8 mouse cellular contexts compared by ENCODE assay signal in the genomic region with DNA sequence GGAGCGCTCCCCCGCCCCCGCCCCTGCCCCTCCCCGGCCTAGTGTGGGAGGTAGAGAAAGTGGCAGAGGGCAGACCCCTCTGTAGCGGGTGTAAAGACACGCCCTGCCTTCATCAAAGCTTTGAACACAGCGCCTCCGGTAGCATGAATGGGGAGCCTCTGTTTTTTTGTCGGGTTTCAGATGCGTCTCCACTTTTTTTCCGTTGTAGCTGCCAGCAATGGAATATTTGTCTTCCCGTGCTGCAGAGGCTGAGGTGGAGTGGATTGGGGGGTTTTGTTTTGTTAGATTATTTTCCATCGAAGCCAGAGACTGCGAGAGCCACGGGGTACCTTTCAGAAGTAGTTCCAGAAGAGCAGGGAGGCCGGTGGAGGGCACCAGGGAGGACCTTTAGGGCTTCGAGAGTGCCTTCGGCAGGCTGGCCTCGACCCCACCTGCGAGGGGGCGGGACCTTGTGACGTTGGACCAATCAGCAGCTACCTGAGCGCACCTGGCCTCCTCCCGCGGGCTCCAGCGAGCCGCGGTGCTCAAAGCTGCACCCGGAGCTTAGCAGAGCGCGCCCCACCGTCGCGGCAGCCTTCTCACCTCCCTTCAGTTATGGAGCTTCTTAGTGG. TPM values are rescaled to one million over a fixed set of nuclear protein-coding genes. Genes with fewer than 3 reads are reported as not detected.
A peak's percentile ranks its signal among the peaks of the same experiment; 100 is the strongest.
DNase-seq lines count a peak whose midpoint lies in the region; ATAC-seq lines count a peak whose summit lies in the region.

A gene (plus strand): TSS at position 527 of the 611 bp plus-strand sequence.

- H3K4me2 ChIP-seq in limb, embryonic 11.5 days (ENCODE audit: low read depth, severe bottlenecking), result peak within 1 kb of the TSS; percentile 68
- peak within 1 kb of the TSS; percentile 54 for H3K4me2 ChIP-seq in midbrain, embryonic 13.5 days (replicated peaks)

- 0 out of 2 replicates have a peak, but pooled peaks cover 3% of the 10 kb centered on the region for H3K27me3 ChIP-seq in limb, embryonic 11.5 days (ENCODE audit: control insufficient read depth, insufficient read depth, low read length)
- peaks cover 75% of the 10 kb centered on the region for H3K27me3 ChIP-seq in midbrain, embryonic 13.5 days

- no peaks in the 10 kb centered on the region for H3K9me3 ChIP-seq in limb, embryonic 11.5 days (ENCODE audit: control insufficient read depth, low read length)
- H3K9me3 ChIP-seq in midbrain, embryonic 13.5 days, result no peaks in the 10 kb centered on the region

- H3K4me3 ChIP-seq in limb, embryonic 11.5 days (ENCODE audit: low read depth, low read length), result peak within 1 kb of the TSS; percentile 51
- peak within 1 kb of the TSS; percentile 34 for H3K4me3 ChIP-seq in midbrain, embryonic 13.5 days (replicated peaks)

- H3K27ac ChIP-seq in limb, embryonic 11.5 days (replicated peaks; ENCODE audit: low read depth, low read length), result peak within 1 kb of the TSS; percentile 91
- H3K27ac ChIP-seq in midbrain, embryonic 13.5 days, result no peak within 1 kb of the TSS

- DNase-seq in adrenal gland, postnatal 10 days, result peak; percentile 24
- no peak for DNase-seq in adrenal gland, adult 2 months
- DNase-seq in embryo, embryonic 10.5 days (ENCODE audit: low spot score), result peak; percentile 63
- peak; percentile 49 for DNase-seq in heart, postnatal 4 days
- DNase-seq in limb, embryonic 11.5 days (ENCODE audit: low spot score), result peak; percentile 85
- DNase-seq in thymus, postnatal 36 days, result peak; percentile 22 to 46
- DNase-seq in layer of hippocampus, postnatal 36 days, result no peak

- peak; percentile 31; the same call in 1 of the 2 replicates for ATAC-seq in limb, embryonic 11.5 days (ENCODE audit: insufficient number of reproducible peaks, low FRiP score, low TSS enrichment, low read depth)
- ATAC-seq in midbrain, embryonic 13.5 days, result no peak

- H3K9ac ChIP-seq in limb, embryonic 11.5 days (ENCODE audit: low read length), result peak within 1 kb of the TSS; percentile 73
- 0 out of 2 replicates have a peak within 1 kb of the TSS, but pooled peaks have one; percentile 29 for H3K9ac ChIP-seq in midbrain, embryonic 13.5 days (replicated peaks)

- WGBS in limb, embryonic 11.5 days, result under 1% methylated on average over 34 of the region's 34 CpGs
- WGBS in midbrain, embryonic 13.5 days, result under 1% methylated on average over 33 of the region's 34 CpGs

- H3K4me1 ChIP-seq in limb, embryonic 11.5 days (ENCODE audit: control insufficient read depth, insufficient read depth, low read length), result peaks cover 31% of the 10 kb centered on the region
- peaks cover 36% of the 10 kb centered on the region for H3K4me1 ChIP-seq in midbrain, embryonic 13.5 days (replicated peaks)

- H3K36me3 ChIP-seq in limb, embryonic 11.5 days (ENCODE audit: control insufficient read depth, insufficient read depth, low read length), result no peaks in the 10 kb centered on the region
- H3K36me3 ChIP-seq in midbrain, embryonic 13.5 days, result no peaks in the 10 kb centered on the region

RNA-seq across cellular contexts. Expression of the gene that starts here (rescaled TPM):
- total RNA-seq in adrenal gland, postnatal 10 days (2021), result 1 to 10 TPM; 1.1 TPM
- under 1 TPM; 0.55 to 0.93 TPM for total RNA-seq in adrenal gland, adult 2 months (2021)
- 0.19 and 0.30 TPM in 2 replicates for polyA plus RNA-seq in adrenal gland, adult 2 months (2012; rRNA removed)
- 1 to 10 TPM; 8.1 to 9.0 TPM for total RNA-seq in heart, postnatal 4 days (2021)
- 28.5 and 40.7 TPM in 2 replicates for polyA plus RNA-seq in limb, embryonic 11.5 days (2014; fragmentation: Nextera tagmentation; extraction: Ambion mirVana)
- polyA plus RNA-seq in midbrain, embryonic 13.5 days (2015; fragmentation: Nextera tagmentation; extraction: Ambion mirVana), result 0.28 and 0.46 TPM in 2 replicates
- under 1 TPM; 0.07 to 0.35 TPM for total RNA-seq in layer of hippocampus, postnatal 36 days (2021)

Comparison
In these comparisons a context has a peak if more than half of its experiments do, and no peak if none do; other contexts are left out.
1. RNA of the gene that starts here (total RNA-seq): 8.1 to 9.0 TPM in heart, postnatal 4 days; 1.1 TPM in adrenal gland, postnatal 10 days, 0.55 to 0.93 TPM in adrenal gland, adult 2 months and 0.07 to 0.35 TPM in layer of hippocampus, postnatal 36 days; every median in the first group is over 4 times any median in the second.
2. RNA of the gene that starts here (polyA plus RNA-seq): 28.5 to 40.7 TPM in limb, embryonic 11.5 days; 0.28 to 0.46 TPM in midbrain, embryonic 13.5 days and 0.19 to 0.30 TPM in adrenal gland, adult 2 months; every median in the first group is over 10 times any median in the second.
3. DNase-seq: peak in adrenal gland, postnatal 10 days (single experiment), embryo, embryonic 10.5 days (single experiment), heart, postnatal 4 days (single experiment), limb, embryonic 11.5 days (single experiment) and thymus, postnatal 36 days (2 of 2); none in adrenal gland, adult 2 months (single experiment) and layer of hippocampus, postnatal 36 days (0 of 2).